9 mouse cellular contexts compared by ENCODE assay signal in the genomic region with DNA sequence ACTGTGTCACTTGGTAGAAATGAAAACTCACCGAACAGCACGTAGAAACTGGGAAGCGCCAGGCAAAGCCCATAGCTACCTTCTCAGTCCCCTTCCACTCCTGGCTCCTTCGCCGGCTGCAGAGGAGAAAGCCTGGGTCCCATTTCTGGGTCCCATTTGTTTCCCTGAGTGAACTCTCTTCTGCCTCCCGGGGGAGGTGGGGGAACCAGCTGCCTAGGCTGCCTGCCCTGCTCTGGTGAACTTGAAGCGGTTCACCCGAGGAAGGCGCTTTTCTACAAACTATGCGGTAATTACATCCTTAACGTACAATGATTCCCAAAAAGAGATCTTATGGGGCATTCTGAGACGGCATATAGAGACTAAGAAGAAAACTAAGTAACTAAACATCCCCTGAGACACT. TPM values are rescaled to one million over a fixed set of nuclear protein-coding genes. Genes with fewer than 3 reads are reported as not detected.
DNase-seq lines count a peak whose midpoint lies in the region; ATAC-seq lines count a peak whose summit lies in the region.
"Had no signal": no experiment of that assay in that cellular context is flagged by ENCODE, and none has a peak within 500 bp of the region (broad histone marks: within the 10 kb centered on the region; RNA-seq: fewer than 3 reads in every experiment).

No protein-coding gene starts in this region.

- H3K4me3 ChIP-seq in forebrain, embryonic 12.5 days (replicated peaks): peak overlapping the region; percentile 40; the same call in 1 of the 2 replicates
- no peak overlapping the region; the same call in 1 of the 2 replicates for H3K4me3 ChIP-seq in forebrain, embryonic 16.5 days (replicated peaks; ENCODE audit: low read length)
- peak overlapping the region; percentile 51 for H3K4me3 ChIP-seq in lung, embryonic 15.5 days
- H3K4me3 ChIP-seq in limb, embryonic 12.5 days (replicated peaks): peak overlapping the region; percentile 52

- H3K27me3 ChIP-seq in forebrain, embryonic 12.5 days: peaks cover 71% of the 10 kb centered on the region
- peaks cover 51% of the 10 kb centered on the region for H3K27me3 ChIP-seq in forebrain, embryonic 16.5 days (replicated peaks; ENCODE audit: control insufficient read depth, insufficient read depth, low read length)
- peaks cover 56% of the 10 kb centered on the region for H3K27me3 ChIP-seq in lung, embryonic 15.5 days
- H3K27me3 ChIP-seq in limb, embryonic 12.5 days: peaks cover 73% of the 10 kb centered on the region

- no peak for ATAC-seq in forebrain, embryonic 12.5 days (ENCODE audit: low FRiP score)
- ATAC-seq in forebrain, embryonic 16.5 days: no peak
- no peak for ATAC-seq in lung, embryonic 15.5 days (ENCODE audit: borderline replicate concordance, extremely low read depth, low FRiP score, low TSS enrichment)
- ATAC-seq in limb, embryonic 12.5 days (ENCODE audit: insufficient number of reproducible peaks, insufficient read depth, low FRiP score, low TSS enrichment, low read depth): no peak

- peaks cover 20% of the 10 kb centered on the region for H3K4me1 ChIP-seq in forebrain, embryonic 12.5 days
- H3K4me1 ChIP-seq in forebrain, embryonic 16.5 days (replicated peaks; ENCODE audit: control insufficient read depth, insufficient read depth, low read length): peaks cover 11% of the 10 kb centered on the region
- H3K4me1 ChIP-seq in lung, embryonic 15.5 days: peaks cover 19% of the 10 kb centered on the region
- peaks cover 43% of the 10 kb centered on the region for H3K4me1 ChIP-seq in limb, embryonic 12.5 days (replicated peaks)

- H3K9me3 ChIP-seq in forebrain, embryonic 12.5 days: no peaks in the 10 kb centered on the region
- no peaks in the 10 kb centered on the region for H3K9me3 ChIP-seq in forebrain, embryonic 16.5 days (ENCODE audit: control insufficient read depth, low read length)
- no peaks in the 10 kb centered on the region for H3K9me3 ChIP-seq in lung, embryonic 15.5 days
- no peaks in the 10 kb centered on the region for H3K9me3 ChIP-seq in limb, embryonic 12.5 days

- no peak overlapping the region for H3K27ac ChIP-seq in forebrain, embryonic 12.5 days
- H3K27ac ChIP-seq in forebrain, embryonic 16.5 days (ENCODE audit: low read length): no peak overlapping the region
- no peak overlapping the region for H3K27ac ChIP-seq in lung, embryonic 15.5 days
- H3K27ac ChIP-seq in limb, embryonic 12.5 days: no peak overlapping the region

- H3K36me3 ChIP-seq in forebrain, embryonic 12.5 days (replicated peaks): no peaks in the 10 kb centered on the region
- H3K36me3 ChIP-seq in forebrain, embryonic 16.5 days (ENCODE audit: control insufficient read depth, insufficient read depth): no peaks in the 10 kb centered on the region
- no peaks in the 10 kb centered on the region for H3K36me3 ChIP-seq in lung, embryonic 15.5 days
- no peaks in the 10 kb centered on the region for H3K36me3 ChIP-seq in limb, embryonic 12.5 days

- no peak overlapping the region for H3K9ac ChIP-seq in forebrain, embryonic 12.5 days
- no peak overlapping the region for H3K9ac ChIP-seq in forebrain, embryonic 16.5 days (replicated peaks; ENCODE audit: low read depth, low read length)
- H3K9ac ChIP-seq in lung, embryonic 15.5 days: 0 out of 2 replicates have a peak overlapping the region, but pooled peaks have one; percentile 39
- 0 out of 2 replicates have a peak overlapping the region, but pooled peaks have one; percentile 58 for H3K9ac ChIP-seq in limb, embryonic 12.5 days (replicated peaks)

- WGBS in forebrain, embryonic 12.5 days: 5% methylated on average over 12 of the region's 12 CpGs
- 8% methylated on average over 12 of the region's 12 CpGs for WGBS in forebrain, embryonic 16.5 days
- WGBS in lung, embryonic 15.5 days: 10% methylated on average over 12 of the region's 12 CpGs
- WGBS in limb, embryonic 12.5 days: 3% methylated on average over 12 of the region's 12 CpGs

- DNase-seq in lung, adult 18-20 months: no peak
- DNase-seq in retina, postnatal 1 day: peak; percentile 46
- DNase-seq in urinary bladder, adult 18-20 months (ENCODE audit: low spot score in 2 of 2): no peak
- no peak for DNase-seq in right cerebral cortex, postnatal 25 days
- DNase-seq: B cell, adult 2 months had no signal

- peak overlapping the region; percentile 61 for H3K4me2 ChIP-seq in forebrain, embryonic 12.5 days
- H3K4me2 ChIP-seq in forebrain, embryonic 16.5 days (ENCODE audit: low read length): no peak overlapping the region
- H3K4me2 ChIP-seq in lung, embryonic 15.5 days: peak overlapping the region; percentile 89
- peak overlapping the region; percentile 87 for H3K4me2 ChIP-seq in limb, embryonic 12.5 days

RNA-seq across cellular contexts. Expression of gene Gm266, which starts 0.8 kb away (rescaled TPM):
- 2.5 and 3.5 TPM in 2 replicates for polyA plus RNA-seq in forebrain, embryonic 12.5 days (2016; fragmentation: Nextera tagmentation; extraction: Ambion mirVana)
- 0.23 and 1.1 TPM in 2 replicates for polyA plus RNA-seq in forebrain, embryonic 16.5 days (2015; fragmentation: Nextera tagmentation; extraction: Ambion mirVana)
- 7.0 and 7.1 TPM in 2 replicates for polyA plus RNA-seq in lung, embryonic 15.5 days (2015; fragmentation: Nextera tagmentation; extraction: Ambion mirVana)
- polyA plus RNA-seq in limb, embryonic 12.5 days (2016; fragmentation: Nextera tagmentation; extraction: Ambion mirVana): 11.0 and 12.8 TPM in 2 replicates

RNA-seq across cellular contexts. Expression of gene Tnfaip2, which starts 44.2 kb away (rescaled TPM):
- polyA plus RNA-seq in forebrain, embryonic 12.5 days (2016; fragmentation: Nextera tagmentation; extraction: Ambion mirVana): 1.5 and 2.2 TPM in 2 replicates
- 0.63 and 0.84 TPM in 2 replicates for polyA plus RNA-seq in forebrain, embryonic 16.5 days (2015; fragmentation: Nextera tagmentation; extraction: Ambion mirVana)
- polyA plus RNA-seq in lung, embryonic 15.5 days (2015; fragmentation: Nextera tagmentation; extraction: Ambion mirVana): 4.3 and 4.5 TPM in 2 replicates
- polyA plus RNA-seq in limb, embryonic 12.5 days (2016; fragmentation: Nextera tagmentation; extraction: Ambion mirVana): 4.1 and 5.3 TPM in 2 replicates

RNA-seq across cellular contexts. Expression of gene Eif5, which starts 51.4 kb away (rescaled TPM):
- polyA plus RNA-seq in forebrain, embryonic 12.5 days (2016; fragmentation: Nextera tagmentation; extraction: Ambion mirVana): 734 and 738 TPM in 2 replicates
- 549 and 607 TPM in 2 replicates for polyA plus RNA-seq in forebrain, embryonic 16.5 days (2015; fragmentation: Nextera tagmentation; extraction: Ambion mirVana)
- 471 and 493 TPM in 2 replicates for polyA plus RNA-seq in lung, embryonic 15.5 days (2015; fragmentation: Nextera tagmentation; extraction: Ambion mirVana)
- polyA plus RNA-seq in limb, embryonic 12.5 days (2016; fragmentation: Nextera tagmentation; extraction: Ambion mirVana): 663 and 718 TPM in 2 replicates

Comparison
In these comparisons a context has a peak if more than half of its experiments do, and no peak if none do; other contexts are left out.
1. H3K9ac ChIP-seq: peak in lung, embryonic 15.5 days (single experiment) and limb, embryonic 12.5 days (single experiment); none in forebrain, embryonic 12.5 days (single experiment) and forebrain, embryonic 16.5 days (single experiment).